Mouse (Mus musculus): ENCODE measurements around the gene Rasa2.
"Not testable (repeated sequence)": the region's sequence is repeated elsewhere in the genome, so short reads cannot be mapped to it uniquely, and the experiment has no call there.

Rasa2 gene

DNA sequence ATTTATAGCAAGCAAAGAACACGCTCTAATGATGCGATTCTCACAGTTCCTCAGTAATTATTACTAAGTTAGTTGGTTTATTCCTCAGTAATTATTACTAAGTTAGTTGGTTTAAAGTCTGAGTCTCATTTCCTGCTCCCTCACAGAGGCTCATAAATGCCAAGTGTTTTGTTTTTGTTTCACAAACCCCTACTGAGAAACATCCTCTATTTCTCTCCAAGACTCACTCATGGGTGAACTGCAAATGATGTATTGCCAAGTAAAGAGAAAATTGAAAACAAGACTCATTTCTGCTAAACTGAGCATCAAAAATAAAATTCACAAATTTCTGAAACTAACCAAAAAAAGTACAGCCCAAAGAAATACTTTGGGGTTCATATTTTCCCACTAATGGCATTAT is 47.9 kb downstream of the Rasa2 start:
- no peak for DNase-seq (ENCODE audit: low read depth, low spot score)

- DNase-seq (ENCODE audit: low read depth, low spot score), result no peak
These were observed 48.3 kb downstream of the Rasa2 start for GRCm38 (mm10) chr9:96583076-96583475.

GRCm38 (mm10) chr9:96578190-96578589 is 53.2 kb downstream of the Rasa2 start:
- DNase-seq (ENCODE audit: low read depth, low spot score), result no peak

DNA sequence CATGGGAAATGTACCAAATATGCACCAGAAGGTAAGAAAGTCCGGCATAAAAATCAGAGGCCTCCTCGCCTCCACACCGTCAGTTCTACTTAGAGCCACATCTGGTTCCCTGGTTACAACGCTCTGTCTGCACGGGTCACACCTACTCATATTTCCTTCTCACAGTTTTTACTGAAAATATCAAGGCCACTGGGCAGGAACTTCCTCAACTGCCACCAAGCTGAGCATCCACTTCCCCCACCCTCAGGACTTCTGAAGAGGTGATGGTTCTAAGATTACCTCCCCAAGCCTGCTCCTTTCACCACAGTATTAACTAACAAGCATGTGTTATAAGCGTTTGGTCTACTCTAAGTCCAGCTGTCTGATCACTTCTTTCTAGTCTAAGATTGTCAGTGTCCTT is 53.7 kb downstream of the Rasa2 start:
- no peak for DNase-seq (ENCODE audit: low read depth, low spot score)

- DNase-seq (ENCODE audit: low read depth, low spot score), result no peak
These were observed 58.2 kb downstream of the Rasa2 start for GRCm38 (mm10) chr9:96573252-96573651.

GRCm38 (mm10) chr9:96572754-96573153 is 58.7 kb downstream of the Rasa2 start:
- DNase-seq (ENCODE audit: low read depth, low spot score), result no peak

GRCm38 (mm10) chr9:96566470-96566996 is 64.9 kb downstream of the Rasa2 start:
- DNase-seq (ENCODE audit: low read depth, low spot score), result no peak

DNA sequence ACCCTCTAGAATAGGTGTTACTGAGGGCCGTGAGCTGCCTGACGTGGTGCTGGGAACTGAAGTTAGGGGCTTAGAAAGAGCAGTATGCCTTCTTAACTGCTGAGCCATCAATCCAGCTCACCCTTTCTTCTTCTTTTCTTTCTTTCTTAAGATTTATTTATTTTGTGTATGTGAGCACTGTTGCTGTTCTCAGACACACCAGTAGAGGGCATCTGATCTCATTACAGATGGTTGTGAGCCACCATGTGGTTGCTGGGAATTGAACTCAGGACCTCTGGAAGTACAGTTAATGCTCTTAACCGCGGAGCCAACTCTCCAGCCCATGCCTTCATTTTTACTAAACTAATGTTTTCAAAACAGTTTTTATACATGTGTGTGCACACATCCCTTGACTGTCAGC is 67.9 kb downstream of the Rasa2 start:
- DNase-seq (ENCODE audit: low read depth, low spot score), result no peak

DNA sequence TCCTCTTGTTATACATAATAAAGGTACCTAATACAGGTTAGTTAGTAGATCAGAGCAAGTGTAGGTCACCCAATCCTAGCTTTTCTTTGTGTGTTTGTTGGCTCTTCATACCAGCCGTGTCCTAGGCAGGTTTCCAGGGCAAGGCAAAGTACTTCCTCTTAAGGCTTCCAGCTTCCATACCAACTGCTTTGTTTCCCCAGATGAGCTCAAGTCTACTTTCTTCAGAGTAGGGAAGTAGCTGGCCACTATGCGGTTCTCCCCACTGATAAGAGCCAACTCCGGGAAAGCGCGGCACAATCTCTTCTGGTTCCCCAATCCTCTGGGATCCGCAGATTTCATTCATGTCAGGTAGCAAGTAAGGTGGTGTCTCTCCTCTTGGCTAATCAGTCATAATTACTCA is 72.3 kb downstream of the Rasa2 start:
- DNase-seq (ENCODE audit: low read depth, low spot score), result no peak

DNA sequence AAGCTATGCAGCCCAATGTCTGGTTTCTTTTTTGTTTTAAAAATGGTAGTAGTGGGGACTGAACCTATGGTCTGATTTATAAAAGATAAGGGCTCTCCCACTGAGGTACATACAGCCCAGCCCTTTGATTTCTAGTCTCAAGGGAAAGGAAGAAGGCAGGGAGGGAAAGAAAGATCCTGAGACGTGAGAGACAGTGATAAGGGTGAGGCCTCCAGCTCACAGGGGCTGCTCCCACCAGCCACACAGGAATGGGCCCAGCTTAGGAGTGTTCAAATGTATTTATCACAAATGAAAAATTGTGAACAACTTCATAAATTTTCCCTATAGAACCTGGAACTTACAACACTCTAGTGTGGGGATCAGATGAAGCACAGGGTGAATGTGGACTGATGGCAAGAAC is 72.8 kb downstream of the Rasa2 start:
- no peak for DNase-seq (ENCODE audit: low read depth, low spot score)

- DNase-seq (ENCODE audit: low read depth, low spot score), result no peak
These were observed 77.3 kb downstream of the Rasa2 start for GRCm38 (mm10) chr9:96554095-96554494.

DNA sequence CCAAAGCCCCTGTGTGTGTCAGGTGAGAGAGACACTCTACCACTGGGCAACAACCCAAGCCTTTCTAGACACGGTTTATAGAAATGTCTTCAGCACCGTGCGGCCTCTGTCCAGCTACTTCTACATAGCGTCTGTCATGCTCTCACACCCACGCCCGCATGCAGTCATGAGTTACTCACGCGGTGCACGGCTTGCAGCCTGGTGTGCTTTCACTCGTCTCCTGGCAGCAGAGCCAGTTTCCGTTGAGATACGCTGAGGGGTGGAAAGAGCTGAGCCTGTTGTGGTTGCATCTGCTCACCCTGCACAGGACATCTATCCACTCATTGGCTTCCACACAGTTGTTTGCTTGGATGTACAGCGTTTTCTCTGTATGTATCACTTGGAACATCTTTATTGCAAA is 86.0 kb downstream of the Rasa2 start:
- DNase-seq (ENCODE audit: low read depth, low spot score), result no peak

GRCm38 (mm10) chr9:96543643-96544640 is 87.5 kb downstream of the Rasa2 start:
- peak; percentile 58 for DNase-seq (ENCODE audit: low read depth, low spot score)

GRCm38 (mm10) chr9:96538916-96539315 is 92.5 kb downstream of the Rasa2 start:
- DNase-seq (ENCODE audit: low read depth, low spot score), result no peak

- no peak for DNase-seq (ENCODE audit: low read depth, low spot score)
These were observed 93.8 kb downstream of the Rasa2 start for GRCm38 (mm10) chr9:96537615-96537919.

DNA sequence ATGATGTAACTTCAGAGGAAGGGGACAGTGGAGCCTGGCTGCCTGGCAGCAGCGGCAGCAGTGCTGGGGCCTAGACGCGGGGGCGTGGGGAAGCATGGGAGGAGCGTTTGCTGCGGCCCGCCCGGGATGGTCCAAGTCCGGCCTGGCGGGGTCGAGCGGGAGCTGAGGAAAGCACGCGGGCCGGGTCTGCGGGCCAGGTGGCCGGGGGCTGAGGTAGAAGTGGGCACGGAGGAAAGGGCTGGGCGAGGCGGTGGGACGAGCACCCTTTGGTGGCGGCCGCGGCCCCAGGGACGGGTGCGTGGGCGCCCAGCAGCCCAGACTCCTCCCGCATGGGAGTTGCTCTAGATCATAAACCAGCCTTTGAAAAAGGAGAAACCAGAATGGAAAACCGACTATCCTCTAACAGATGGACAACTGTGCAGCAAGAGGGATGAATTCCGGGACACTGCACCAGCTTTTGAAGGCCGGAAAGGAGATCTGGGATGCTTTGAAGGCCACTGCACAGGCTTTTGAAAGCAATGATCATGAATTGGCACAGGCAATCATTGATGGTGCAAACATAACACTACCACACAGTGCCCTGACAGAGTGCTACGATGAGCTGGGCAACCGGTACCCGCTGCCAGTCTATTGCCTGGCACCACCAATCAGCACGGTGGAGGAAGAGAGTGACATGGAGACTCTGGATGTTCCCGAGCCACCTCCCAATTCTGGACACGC is 94.4 kb downstream of the Rasa2 start:
- DNase-seq (ENCODE audit: low read depth, low spot score), result no peak

DNA sequence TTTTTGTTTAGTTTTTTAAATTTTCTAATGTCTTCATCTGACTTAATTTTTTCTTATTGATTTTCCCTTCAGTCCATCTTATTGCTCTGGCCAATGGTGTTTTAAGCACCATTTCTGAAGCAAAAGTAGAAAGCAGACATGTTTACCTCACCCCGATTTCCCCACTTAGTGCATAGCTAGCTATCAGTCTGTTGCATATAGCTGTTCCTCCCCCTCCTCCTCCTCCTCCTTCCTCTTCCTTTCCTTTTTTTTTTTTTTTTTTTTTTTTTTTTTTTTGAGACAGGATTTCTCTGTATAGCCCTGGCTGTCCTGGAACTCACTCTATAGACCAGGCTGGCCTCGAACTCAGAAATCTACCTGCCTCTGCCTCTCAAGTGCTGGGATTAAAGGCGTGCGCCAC is 95.3 kb downstream of the Rasa2 start:
- not testable (repeated sequence) for DNase-seq (ENCODE audit: low read depth, low spot score)

DNA sequence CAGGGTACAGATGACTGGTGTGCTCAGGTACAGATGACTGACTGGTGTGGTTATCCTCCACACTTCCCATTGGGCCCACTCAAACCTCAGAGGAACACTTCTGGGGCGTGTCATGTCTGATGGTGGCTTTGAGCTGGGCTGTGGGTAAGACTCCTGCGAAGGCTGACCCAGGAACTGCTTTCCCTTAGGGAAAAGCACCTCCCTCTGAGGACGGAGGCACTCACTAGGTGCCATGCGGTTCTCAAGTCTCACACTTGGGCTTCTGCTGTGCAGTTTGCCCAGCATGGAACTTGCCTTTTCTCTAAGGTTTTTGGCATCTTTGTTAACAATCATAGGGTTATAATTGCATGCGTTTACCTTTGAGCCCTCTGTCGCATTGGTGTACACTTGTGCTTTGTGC is 96.0 kb downstream of the Rasa2 start:
- no peak for DNase-seq (ENCODE audit: low read depth, low spot score)

GRCm38 (mm10) chr9:96534256-96534655 is 97.2 kb downstream of the Rasa2 start:
- no peak for DNase-seq (ENCODE audit: low read depth, low spot score)

DNA sequence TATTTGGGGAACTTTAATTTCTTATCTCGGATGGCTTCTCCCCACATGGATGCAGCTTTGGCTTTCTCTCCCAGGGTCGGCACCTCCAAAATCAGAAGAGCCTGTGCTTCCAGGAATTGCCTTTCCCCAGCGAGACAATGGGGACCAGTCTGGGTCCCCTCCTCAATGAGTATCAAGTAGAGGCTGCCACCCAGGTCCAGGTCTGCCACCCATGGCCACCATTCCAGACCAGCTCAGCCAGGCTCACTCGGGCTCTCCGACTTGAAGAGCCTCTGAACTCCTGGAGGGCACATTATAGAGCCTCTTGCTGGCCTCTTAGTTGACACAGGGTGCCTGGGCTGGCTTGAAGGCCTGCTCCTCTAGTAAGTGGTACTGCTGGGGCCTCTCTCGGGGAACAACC is 97.9 kb downstream of the Rasa2 start:
- no peak for DNase-seq (ENCODE audit: low read depth, low spot score)

DNA sequence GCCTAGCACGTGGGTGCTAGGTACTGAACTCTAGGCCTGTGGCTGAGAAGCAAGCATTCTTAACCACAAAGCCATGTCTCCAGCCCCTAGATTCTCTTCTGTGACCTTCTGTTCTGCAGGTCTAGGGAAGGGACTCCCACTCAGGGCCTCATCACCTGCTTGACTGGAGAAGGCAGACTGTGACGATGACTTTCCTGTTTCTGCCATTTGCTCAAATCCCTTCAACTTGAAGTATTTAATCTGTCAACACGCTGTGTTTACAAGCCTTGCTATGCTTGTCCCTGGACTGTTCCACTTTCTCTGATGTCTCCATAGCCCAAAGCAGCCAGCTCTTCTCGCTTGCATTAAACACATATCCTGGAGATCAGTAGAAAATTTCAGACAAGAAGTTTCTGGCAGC is 98.9 kb downstream of the Rasa2 start:
- DNase-seq (ENCODE audit: low read depth, low spot score), result no peak

GRCm38 (mm10) chr9:96530674-96531081 is 100.7 kb downstream of the Rasa2 start:
- DNase-seq (ENCODE audit: low read depth, low spot score), result peak; percentile 40

All from skeletal muscle tissue, adult 2 months (tissue).